ENCODE assay signal across 14 mouse cellular contexts in the genomic region with DNA sequence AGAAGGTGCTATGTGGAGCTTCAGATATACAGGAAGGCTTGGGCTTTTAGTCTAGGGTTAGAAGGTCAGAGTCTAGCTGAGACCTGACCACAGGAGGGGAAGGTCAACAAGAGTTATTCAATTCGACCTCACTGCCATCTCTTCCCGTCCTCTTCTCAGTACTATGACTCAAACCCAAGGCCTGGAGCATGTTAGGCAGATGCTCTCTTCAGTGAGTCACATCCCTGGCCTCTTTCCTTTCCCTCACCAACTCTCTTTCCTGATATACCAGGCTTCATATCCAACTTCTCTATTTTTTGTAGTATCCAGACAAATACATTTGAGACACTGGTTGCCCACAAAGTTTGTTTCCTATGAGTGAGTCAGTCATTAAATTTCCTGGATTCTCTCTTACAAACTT.
"Had no signal": no experiment of that assay in that cellular context is flagged by ENCODE, and none has a peak within 500 bp of the region (broad histone marks: within the 10 kb centered on the region; RNA-seq: fewer than 3 reads in every experiment).

No protein-coding gene starts in this region.

- H3K4me3 ChIP-seq: kidney, embryonic 15.5 days; limb, embryonic 12.5 days; liver, embryonic 13.5 days; lung, embryonic 15.5 days; midbrain, embryonic 10.5 days; neural tube, embryonic 12.5 days had no signal

- DNase-seq: kidney, postnatal 14 days; liver; liver, embryonic 13.5 days; liver, postnatal 0 days; midbrain, embryonic 14.5 days; right cerebral cortex, postnatal 4 days; spleen, adult 18-20 months; thymus, adult 18-20 months; thymus, postnatal 14 days had no signal

- H3K36me3 ChIP-seq: kidney, embryonic 15.5 days; limb, embryonic 12.5 days; liver, embryonic 13.5 days; lung, embryonic 15.5 days; midbrain, embryonic 10.5 days; neural tube, embryonic 12.5 days had no signal

- H3K27ac ChIP-seq: kidney, embryonic 15.5 days; limb, embryonic 12.5 days; liver, embryonic 13.5 days; lung, embryonic 15.5 days; midbrain, embryonic 10.5 days; neural tube, embryonic 12.5 days had no signal

- H3K27me3 ChIP-seq: limb, embryonic 12.5 days; liver, embryonic 13.5 days; lung, embryonic 15.5 days; neural tube, embryonic 12.5 days had no signal

- H3K4me1 ChIP-seq: kidney, embryonic 15.5 days; limb, embryonic 12.5 days; liver, embryonic 13.5 days; lung, embryonic 15.5 days; neural tube, embryonic 12.5 days had no signal
